In genomic region chr5:37992346-37992745, GRCm38 (mm10) we compare ENCODE assay signal across 25 mouse cellular contexts.
"Had no signal": no experiment of that assay in that cellular context is flagged by ENCODE, and none has a peak within 500 bp of the region (broad histone marks: within the 10 kb centered on the region; RNA-seq: fewer than 3 reads in every experiment).

No protein-coding gene starts in this region.

- H3K4me2 ChIP-seq: heart, embryonic 11.5 days; heart, embryonic 13.5 days; heart, embryonic 15.5 days; hindbrain, embryonic 13.5 days; hindbrain, embryonic 15.5 days; limb, embryonic 12.5 days; liver, embryonic 11.5 days; liver, embryonic 13.5 days had no signal

- H3K36me3 ChIP-seq: heart, embryonic 13.5 days; heart, embryonic 15.5 days; hindbrain, embryonic 13.5 days; hindbrain, embryonic 15.5 days; limb, embryonic 10.5 days; limb, embryonic 12.5 days; liver, embryonic 13.5 days had no signal

- H3K27me3 ChIP-seq: heart, embryonic 13.5 days; heart, embryonic 15.5 days; hindbrain, embryonic 15.5 days; limb, embryonic 12.5 days; liver, embryonic 13.5 days had no signal

- H3K9ac ChIP-seq: heart, embryonic 13.5 days; heart, embryonic 15.5 days; hindbrain, embryonic 13.5 days; hindbrain, embryonic 15.5 days; limb, embryonic 12.5 days; liver, embryonic 13.5 days had no signal

- H3K4me1 ChIP-seq: heart, embryonic 13.5 days; heart, embryonic 15.5 days; hindbrain, embryonic 13.5 days; hindbrain, embryonic 15.5 days; limb, embryonic 12.5 days; liver, embryonic 13.5 days had no signal

- H3K4me3 ChIP-seq: heart, adult 2 months; heart, embryonic 13.5 days; heart, embryonic 15.5 days; hindbrain, embryonic 13.5 days; hindbrain, embryonic 15.5 days; layer of hippocampus, adult 2 months; left cerebral cortex, adult 2 months; limb, embryonic 10.5 days; limb, embryonic 12.5 days; liver, embryonic 13.5 days had no signal

- ATAC-seq: hindbrain, postnatal 0 days; intestine, postnatal 0 days had no signal

- DNase-seq: gastrocnemius, postnatal 14 days; gastrocnemius, postnatal 36 days; heart, adult 11 months; heart, adult 2 months; heart, postnatal 14 days; heart, postnatal 36 days; kidney, adult 18-20 months; kidney, adult 8-10 months; kidney, postnatal 10 days; kidney, postnatal 25 days; kidney, postnatal 4 days; liver; liver, embryonic 13.5 days had no signal

- H3K9me3 ChIP-seq: heart, embryonic 13.5 days; heart, embryonic 15.5 days; hindbrain, embryonic 13.5 days; hindbrain, embryonic 15.5 days; limb, embryonic 10.5 days; limb, embryonic 12.5 days; liver, embryonic 13.5 days had no signal

- H3K27ac ChIP-seq: heart, adult 2 months; heart, embryonic 13.5 days; heart, embryonic 15.5 days; hindbrain, embryonic 13.5 days; hindbrain, embryonic 15.5 days; hindbrain, postnatal 0 days; layer of hippocampus, adult 2 months; left cerebral cortex, adult 2 months; limb, embryonic 10.5 days; limb, embryonic 12.5 days; liver, embryonic 13.5 days had no signal
